Mouse (Mus musculus): ENCODE measurements at regions not wholly inside any gene's neighbourhood (a gene's known extent, or its start where the extent isn't known, plus 50 kb on each side); places are given as distances from the start of the nearest gene placed in this dataset.

- H3K9me3 ChIP-seq, result no peaks in the 10 kb centered on the region
- H3K4me3 ChIP-seq, result no peak overlapping the region
- no peak overlapping the region for H3K4me2 ChIP-seq
- H3K4me1 ChIP-seq, result peaks cover 17% of the 10 kb centered on the region
- H3K27ac ChIP-seq (replicated peaks), result no peak overlapping the region
- no peak overlapping the region for H3K9ac ChIP-seq
- ATAC-seq (ENCODE audit: extremely low read depth, insufficient number of reproducible peaks, low FRiP score, low TSS enrichment), result no peak
- no peaks in the 10 kb centered on the region for H3K36me3 ChIP-seq
- no peaks in the 10 kb centered on the region for H3K27me3 ChIP-seq (replicated peaks)
- 50% methylated on average over 6 of the region's 6 CpGs for WGBS
Measured at GRCm38 (mm10) chr1:57609307-57609706, 164.7 kb upstream of the Spats2l start.

DNA sequence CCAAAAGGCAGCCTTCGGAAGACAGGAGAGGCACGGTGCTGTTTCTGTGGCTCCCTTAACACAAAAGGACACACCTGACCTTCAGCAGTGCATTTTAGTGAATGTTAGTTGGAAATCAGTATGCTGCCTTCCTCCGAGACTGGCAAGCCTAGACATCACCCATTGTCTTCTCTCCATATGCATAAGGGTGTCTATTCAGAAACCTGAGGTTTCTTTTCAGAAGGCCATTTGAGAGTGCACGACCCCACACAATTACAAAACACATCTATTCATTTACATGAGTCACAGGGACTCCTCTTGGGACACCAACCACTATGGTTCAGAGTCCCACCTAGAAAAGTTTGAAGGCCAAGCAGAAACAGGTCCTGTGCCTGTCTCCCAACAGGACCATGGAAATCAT lies 161.8 kb upstream of the Spats2l start:
- Histone ChIP-seq H3K4me3 (no peak overlapping the region), H3K36me3 (no peaks in the 10 kb centered on the region), H3K27me3 (replicated peaks) (no peaks in the 10 kb centered on the region), H3K27ac (replicated peaks) (no peak overlapping the region), H3K9me3 (no peaks in the 10 kb centered on the region), H3K4me1 (peaks cover 11% of the 10 kb centered on the region), H3K4me2 (no peak overlapping the region), H3K9ac (no peak overlapping the region)
- WGBS, result 71% methylated on average over 4 of the region's 4 CpGs
- no peak for ATAC-seq (ENCODE audit: extremely low read depth, insufficient number of reproducible peaks, low FRiP score, low TSS enrichment)

DNA sequence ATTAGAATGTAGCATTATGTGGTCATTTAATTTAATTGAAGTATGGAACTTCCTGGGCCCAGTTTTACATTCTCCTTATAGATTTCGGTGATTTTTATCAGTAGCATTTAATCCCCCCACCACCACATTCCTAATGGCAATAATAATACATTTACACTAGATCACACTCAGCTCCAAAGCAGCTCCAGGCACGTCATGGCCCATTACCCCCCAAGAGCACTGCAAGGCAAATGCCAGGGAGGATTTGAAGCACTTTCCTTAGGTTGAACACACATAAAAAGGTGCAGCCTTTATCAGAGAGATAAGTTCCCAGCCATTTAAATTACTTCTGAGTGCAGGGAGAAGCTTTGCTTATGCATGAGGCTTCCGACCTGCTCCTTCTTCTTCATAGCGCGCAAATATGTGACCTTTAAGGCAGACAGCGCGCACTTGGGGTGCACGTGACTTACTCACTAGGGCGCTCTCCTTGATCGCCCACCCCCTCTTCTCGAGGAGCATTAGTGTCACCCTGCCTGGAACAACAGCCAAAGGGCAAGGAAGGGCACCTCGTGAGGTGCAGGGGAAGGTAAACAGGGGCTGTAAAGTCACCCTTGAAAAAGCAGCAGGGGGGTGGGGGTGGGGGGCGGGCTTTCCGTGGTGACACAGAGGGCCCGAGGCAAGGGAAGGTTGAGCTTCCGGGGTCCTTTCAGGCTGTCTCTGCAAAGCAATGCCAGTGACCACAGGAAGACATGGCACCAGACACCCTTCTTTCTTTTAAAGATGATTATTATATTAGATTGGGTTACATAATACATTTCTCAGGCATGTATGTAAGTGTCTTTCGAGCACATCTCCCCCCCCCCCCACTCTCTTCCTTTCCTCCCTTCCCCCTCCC lies 160.8 kb upstream of the Spats2l start:
- H3K27me3 ChIP-seq (replicated peaks), result no peaks in the 10 kb centered on the region
- H3K36me3 ChIP-seq, result no peaks in the 10 kb centered on the region
- peak overlapping the region; percentile 41 for H3K4me3 ChIP-seq
- WGBS, result 16% methylated on average over 17 of the region's 17 CpGs
- H3K4me2 ChIP-seq, result peak overlapping the region; percentile 68
- ATAC-seq (ENCODE audit: extremely low read depth, insufficient number of reproducible peaks, low FRiP score, low TSS enrichment), result no peak
- H3K9me3 ChIP-seq, result no peaks in the 10 kb centered on the region
- H3K27ac ChIP-seq (replicated peaks), result no peak overlapping the region
- H3K4me1 ChIP-seq, result peaks cover 11% of the 10 kb centered on the region
- H3K9ac ChIP-seq, result peak overlapping the region; percentile 66

- Histone ChIP-seq H3K4me2 (no peak overlapping the region), H3K36me3 (no peaks in the 10 kb centered on the region), H3K27me3 (replicated peaks) (no peaks in the 10 kb centered on the region), H3K27ac (replicated peaks) (no peak overlapping the region), H3K9ac (no peak overlapping the region), H3K4me3 (no peak overlapping the region), H3K9me3 (no peaks in the 10 kb centered on the region), H3K4me1 (peaks cover 7% of the 10 kb centered on the region; the same call in 1 of the 2 replicates)
- ATAC-seq (ENCODE audit: extremely low read depth, insufficient number of reproducible peaks, low FRiP score, low TSS enrichment), result no peak
Measured at GRCm38 (mm10) chr1:57615155-57615554, 158.8 kb upstream of the Spats2l start.

GRCm38 (mm10) chr1:57617316-57617715 lies 156.6 kb upstream of the Spats2l start:
- no peak for ATAC-seq (ENCODE audit: extremely low read depth, insufficient number of reproducible peaks, low FRiP score, low TSS enrichment)
- no peaks in the 10 kb centered on the region for H3K9me3 ChIP-seq
- peaks cover 7% of the 10 kb centered on the region; the same call in 1 of the 2 replicates for H3K4me1 ChIP-seq
- H3K4me3 ChIP-seq, result no peak overlapping the region
- 72% methylated on average over 3 of the region's 3 CpGs for WGBS
- H3K27me3 ChIP-seq (replicated peaks), result no peaks in the 10 kb centered on the region
- no peak overlapping the region for H3K27ac ChIP-seq (replicated peaks)
- H3K9ac ChIP-seq, result no peak overlapping the region
- H3K36me3 ChIP-seq, result no peaks in the 10 kb centered on the region
- H3K4me2 ChIP-seq, result no peak overlapping the region

DNA sequence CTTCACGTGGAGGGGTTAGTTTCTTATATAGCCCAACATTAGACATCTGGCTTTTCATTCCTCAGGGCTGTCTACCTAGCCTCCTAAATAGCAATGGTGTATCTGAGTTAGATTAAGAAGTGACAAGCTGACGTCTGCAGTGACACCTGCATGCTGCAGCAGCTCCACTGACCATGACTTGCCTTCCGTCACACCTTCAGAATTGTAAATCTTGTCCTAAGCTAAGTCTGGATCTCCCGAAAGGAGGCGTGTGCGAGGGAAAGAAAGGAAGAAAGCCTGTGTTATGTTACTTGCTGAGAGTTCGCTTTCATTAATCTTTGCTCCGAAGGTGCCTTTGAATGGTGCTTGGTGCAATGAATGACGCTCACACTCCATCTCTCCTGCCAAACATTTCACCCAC lies 151.4 kb upstream of the Spats2l start:
- no peak overlapping the region for H3K27ac ChIP-seq (replicated peaks)
- no peaks in the 10 kb centered on the region for H3K4me1 ChIP-seq
- H3K9me3 ChIP-seq, result no peaks in the 10 kb centered on the region
- H3K4me3 ChIP-seq, result no peak overlapping the region
- no peaks in the 10 kb centered on the region for H3K27me3 ChIP-seq (replicated peaks)
- no peak overlapping the region for H3K4me2 ChIP-seq
- WGBS, result 72% methylated on average over 9 of the region's 9 CpGs
- no peak overlapping the region for H3K9ac ChIP-seq
- no peak for ATAC-seq (ENCODE audit: extremely low read depth, insufficient number of reproducible peaks, low FRiP score, low TSS enrichment)
- H3K36me3 ChIP-seq, result no peaks in the 10 kb centered on the region

DNA sequence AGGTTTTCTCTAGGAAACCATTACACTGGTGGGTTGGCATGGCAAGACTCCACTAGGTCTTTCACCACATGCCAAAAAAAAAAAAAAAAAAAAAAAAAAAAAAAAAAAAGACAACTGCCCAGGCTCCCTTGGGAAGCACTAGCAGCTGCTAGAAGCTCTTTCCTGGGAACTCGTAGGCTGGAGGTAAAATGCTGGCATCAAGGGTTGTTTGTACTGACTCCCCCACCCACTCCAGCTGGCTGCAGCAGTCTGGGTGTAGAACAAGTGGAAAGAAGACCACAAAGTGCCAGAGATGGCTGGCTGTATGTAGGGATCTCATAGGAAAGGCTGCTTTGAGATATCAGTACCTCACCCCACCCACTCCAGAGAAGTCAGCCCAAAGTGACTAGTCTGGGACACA lies 140.0 kb upstream of the Spats2l start:
- ATAC-seq (ENCODE audit: extremely low read depth, insufficient number of reproducible peaks, low FRiP score, low TSS enrichment), result no peak
- WGBS, result 40% methylated on average over 1 of the region's 1 CpGs
- no peak overlapping the region for H3K9ac ChIP-seq
- H3K4me2 ChIP-seq, result no peak overlapping the region
- H3K9me3 ChIP-seq, result no peaks in the 10 kb centered on the region
- H3K27ac ChIP-seq (replicated peaks), result no peak overlapping the region
- no peaks in the 10 kb centered on the region for H3K36me3 ChIP-seq
- H3K4me1 ChIP-seq, result peaks cover 5% of the 10 kb centered on the region
- H3K27me3 ChIP-seq (replicated peaks), result no peaks in the 10 kb centered on the region
- H3K4me3 ChIP-seq, result no peak overlapping the region

DNA sequence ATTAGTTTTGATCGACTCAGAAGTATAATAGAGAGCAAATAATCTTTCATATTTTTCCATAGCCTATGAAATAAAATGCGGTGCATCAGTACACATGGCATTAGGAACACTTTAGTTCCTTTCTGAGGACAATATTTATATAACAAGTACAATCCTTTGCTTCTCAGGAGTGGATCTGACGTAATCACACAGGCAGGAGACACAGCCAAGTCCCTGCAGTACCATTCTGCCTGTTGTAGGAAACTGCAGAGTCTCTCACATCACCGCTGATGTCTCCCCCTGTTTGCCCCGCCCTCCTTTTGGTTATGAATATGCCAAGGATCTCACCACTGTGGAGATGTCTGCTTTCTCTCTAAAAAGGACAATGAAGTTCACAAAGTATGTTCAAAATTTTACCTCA lies 131.8 kb upstream of the Spats2l start:
- H3K4me1 ChIP-seq, result peaks cover 18% of the 10 kb centered on the region
- H3K4me2 ChIP-seq, result no peak overlapping the region
- no peak overlapping the region for H3K9ac ChIP-seq
- no peaks in the 10 kb centered on the region for H3K36me3 ChIP-seq
- no peak overlapping the region for H3K4me3 ChIP-seq
- no peak for ATAC-seq (ENCODE audit: extremely low read depth, insufficient number of reproducible peaks, low FRiP score, low TSS enrichment)
- H3K27ac ChIP-seq (replicated peaks), result no peak overlapping the region
- H3K9me3 ChIP-seq, result no peaks in the 10 kb centered on the region
- WGBS, result 69% methylated on average over 5 of the region's 5 CpGs
- no peaks in the 10 kb centered on the region for H3K27me3 ChIP-seq (replicated peaks)

DNA sequence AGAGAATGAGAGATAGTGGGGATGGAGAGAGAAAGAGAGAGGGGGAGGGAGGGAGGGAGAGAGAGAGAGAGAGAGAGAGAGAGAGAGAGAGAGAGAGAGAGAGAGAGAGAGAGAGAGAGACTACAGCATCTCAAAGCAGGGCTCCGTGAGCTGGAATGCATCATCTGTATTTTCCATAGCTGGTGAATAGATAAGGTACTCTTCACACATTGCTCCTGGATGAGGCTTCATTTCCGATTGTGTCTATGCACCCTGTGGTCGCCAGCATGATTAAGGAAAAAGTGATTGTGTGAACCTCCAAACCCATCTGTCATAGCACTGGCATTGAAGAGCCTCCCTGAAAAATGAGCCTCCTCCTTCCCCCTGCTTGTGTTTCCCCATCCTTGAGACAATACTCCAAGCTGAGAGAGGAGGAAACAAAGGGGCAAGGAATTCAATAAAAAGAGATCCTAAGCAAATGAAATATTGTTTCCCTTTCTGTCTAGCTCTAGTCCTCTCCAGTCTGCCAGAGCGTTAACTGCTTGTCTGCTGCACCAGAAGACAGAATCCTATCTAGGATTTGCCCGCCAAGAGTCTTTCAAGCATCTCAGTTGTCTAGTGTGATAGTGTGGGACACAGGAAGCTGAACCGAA lies 130.4 kb upstream of the Spats2l start:
- H3K4me3 ChIP-seq, result no peak overlapping the region
- peak overlapping the region; percentile 37; the same call in 1 of the 2 replicates for H3K9ac ChIP-seq
- peaks cover 17% of the 10 kb centered on the region for H3K4me1 ChIP-seq
- H3K27me3 ChIP-seq (replicated peaks), result no peaks in the 10 kb centered on the region
- WGBS, result 22% methylated on average over 6 of the region's 6 CpGs
- H3K27ac ChIP-seq (replicated peaks), result no peak overlapping the region
- no peaks in the 10 kb centered on the region for H3K9me3 ChIP-seq
- no peaks in the 10 kb centered on the region for H3K36me3 ChIP-seq
- H3K4me2 ChIP-seq, result peak overlapping the region; percentile 25; the same call in 1 of the 2 replicates
- no peak for ATAC-seq (ENCODE audit: extremely low read depth, insufficient number of reproducible peaks, low FRiP score, low TSS enrichment)

- ATAC-seq (ENCODE audit: extremely low read depth, insufficient number of reproducible peaks, low FRiP score, low TSS enrichment), result no peak
- H3K27me3 ChIP-seq (replicated peaks), result no peaks in the 10 kb centered on the region
- H3K4me3 ChIP-seq, result no peak overlapping the region
- no peak overlapping the region for H3K4me2 ChIP-seq
- WGBS, result 49% methylated on average over 5 of the region's 5 CpGs
- H3K27ac ChIP-seq (replicated peaks), result no peak overlapping the region
- H3K4me1 ChIP-seq, result peaks cover 12% of the 10 kb centered on the region
- H3K9ac ChIP-seq, result no peak overlapping the region
- 0 out of 2 replicates have a peak, but pooled peaks cover 11% of the 10 kb centered on the region for H3K9me3 ChIP-seq
- H3K36me3 ChIP-seq, result no peaks in the 10 kb centered on the region
Measured at GRCm38 (mm10) chr1:57664962-57665361, 109.0 kb upstream of the Spats2l start.

- Histone ChIP-seq H3K9me3 (0 out of 2 replicates have a peak, but pooled peaks cover 7% of the 10 kb centered on the region), H3K4me1 (peaks cover 13% of the 10 kb centered on the region), H3K4me3 (no peak overlapping the region), H3K27me3 (replicated peaks) (no peaks in the 10 kb centered on the region), H3K9ac (no peak overlapping the region), H3K36me3 (no peaks in the 10 kb centered on the region), H3K4me2 (no peak overlapping the region), H3K27ac (replicated peaks) (no peak overlapping the region)
- WGBS, result 55% methylated on average over 3 of the region's 3 CpGs
- no peak for ATAC-seq (ENCODE audit: extremely low read depth, insufficient number of reproducible peaks, low FRiP score, low TSS enrichment)
Measured at GRCm38 (mm10) chr1:57665724-57666123, 108.2 kb upstream of the Spats2l start.
